Comparison of ENCODE assay signal across 26 mouse cellular contexts in the genomic region with DNA sequence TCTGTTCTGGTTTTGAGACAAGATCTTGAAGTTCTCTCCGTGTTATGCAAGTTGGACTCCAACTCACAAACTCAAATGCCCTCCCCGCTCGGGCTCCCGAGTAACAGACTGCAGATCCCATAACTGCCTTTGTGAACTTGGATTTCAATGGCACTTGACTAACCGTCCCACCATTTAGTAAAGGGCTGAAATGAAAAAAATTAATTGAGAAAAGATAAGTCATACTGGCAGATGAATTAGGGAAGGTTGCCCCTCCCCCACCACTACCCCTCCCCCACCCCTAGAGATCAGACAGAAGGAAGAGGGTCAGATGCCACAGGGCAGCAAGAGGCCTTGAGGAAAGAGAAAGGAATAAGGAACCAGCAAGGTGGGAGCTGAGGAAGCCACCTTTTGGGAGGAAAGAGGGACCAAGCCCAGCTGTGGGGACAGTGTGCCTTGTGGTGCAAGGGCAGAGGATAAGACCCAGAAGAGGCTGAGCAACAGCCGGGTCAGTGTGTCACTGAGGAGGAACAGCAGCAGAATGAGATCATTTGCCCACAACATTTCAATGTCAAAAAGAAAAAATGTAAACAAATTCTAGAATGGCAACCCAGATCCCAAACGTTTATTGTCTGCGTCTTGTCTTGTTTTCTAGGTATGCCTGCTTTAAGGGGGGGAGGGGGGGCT. TPM values are rescaled to one million over a fixed set of nuclear protein-coding genes. Genes with fewer than 3 reads are reported as not detected.
A peak's percentile ranks its signal among the peaks of the same experiment; 100 is the strongest.
DNase-seq lines count a peak whose midpoint lies in the region; ATAC-seq and TF ChIP-seq lines count a peak whose summit lies in the region.
"Had no signal": no experiment of that assay in that cellular context is flagged by ENCODE, and none has a peak within 500 bp of the region (broad histone marks: within the 10 kb centered on the region; RNA-seq: fewer than 3 reads in every experiment).

No protein-coding gene starts in this region.

- dilution Hi-C loops in CH12.LX (cut with MboI; ENCODE audit: extremely low pct_ligation_motif_present, extremely low pct_unique_long_range_greater_than_20kb, low sequenced_read_pairs) = no loop called here

- TF ChIP-seq POLR2A in lung, adult 2 months (IDR thresholded peaks at IDR 0.05; ENCODE audit: borderline replicate concordance, extremely low read depth, low read depth, low read length) = no peak
- no peak for TF ChIP-seq POLR2A in CH12.LX (IDR thresholded peaks at IDR 0.05; ENCODE audit: low read depth, low read length)

- intact Hi-C loops in left cerebral cortex, postnatal 25 days (cut with DNase I) = no loop called here

- H3K27me3 ChIP-seq in lung, embryonic 15.5 days = no peaks in the 10 kb centered on the region
- peaks cover 62% of the 10 kb centered on the region for H3K27me3 ChIP-seq in CH12.LX (replicated peaks)
- H3K27me3 ChIP-seq: embryonic facial prominence, embryonic 15.5 days; heart, embryonic 15.5 days; hindbrain, embryonic 15.5 days had no signal

- TF ChIP-seq RAD21 in CH12.LX (IDR thresholded peaks at IDR 0.05; ENCODE audit: low read depth, low read length) = no peak

- H3K9me3 ChIP-seq in lung, embryonic 15.5 days = no peaks in the 10 kb centered on the region
- H3K9me3 ChIP-seq in CH12.LX (replicated peaks; ENCODE audit: low read length) = peaks cover 2% of the 10 kb centered on the region
- H3K9me3 ChIP-seq: embryonic facial prominence, embryonic 15.5 days; forebrain, embryonic 10.5 days; G1E; heart, embryonic 15.5 days; hindbrain, embryonic 15.5 days had no signal

- 50% methylated on average over 8 of the region's 8 CpGs for WGBS in lung, embryonic 15.5 days
- WGBS in lung, adult 2 months = 54% methylated on average over 8 of the region's 8 CpGs

- in situ Hi-C loops in CH12.LX (cut with MboI; ENCODE audit: low pct_ligation_motif_present, low pct_unique_long_range_greater_than_20kb, low sequenced_read_pairs) = no loop called here

- no peak overlapping the region for H3K4me3 ChIP-seq in lung, embryonic 15.5 days
- H3K4me3 ChIP-seq in lung, adult 2 months (replicated peaks; ENCODE audit: extremely low read depth, low read depth, low read length) = no peak overlapping the region
- no peak overlapping the region for H3K4me3 ChIP-seq in CH12.LX (replicated peaks in 1 of 3; ENCODE audit: low read depth in 2 of 3, low read length in 2 of 3, poor library complexity in 1 of 3)
- H3K4me3 ChIP-seq: embryonic facial prominence, embryonic 15.5 days; erythroblast, embryonic 14.5 days; forebrain, embryonic 10.5 days; heart, embryonic 15.5 days; hindbrain, embryonic 15.5 days had no signal

- H3K9ac ChIP-seq in lung, embryonic 15.5 days = no peak overlapping the region
- no peak overlapping the region for H3K9ac ChIP-seq in CH12.LX (ENCODE audit: insufficient read depth, low read depth)
- H3K9ac ChIP-seq: embryonic facial prominence, embryonic 15.5 days; heart, embryonic 15.5 days; hindbrain, embryonic 15.5 days had no signal

- H3K27ac ChIP-seq in lung, embryonic 15.5 days = peak overlapping the region; percentile 12; the same call in 1 of the 2 replicates
- H3K27ac ChIP-seq in CH12.LX (ENCODE audit: insufficient read depth, low read depth) = no peak overlapping the region
- H3K27ac ChIP-seq: embryonic facial prominence, embryonic 15.5 days; forebrain, embryonic 10.5 days; heart, embryonic 15.5 days; hindbrain, embryonic 15.5 days had no signal

- H3K79me2 ChIP-seq in CH12.LX (replicated peaks; ENCODE audit: control insufficient read depth, extremely low read depth, insufficient read depth, poor library complexity, severe bottlenecking) = no peaks in the 10 kb centered on the region

- H3K4me2 ChIP-seq in lung, embryonic 15.5 days = no peak overlapping the region
- H3K4me2 ChIP-seq in CH12.LX (ENCODE audit: insufficient read depth, low read depth, poor library complexity, severe bottlenecking) = no peak overlapping the region
- H3K4me2 ChIP-seq: embryonic facial prominence, embryonic 15.5 days; heart, embryonic 11.5 days; heart, embryonic 15.5 days; hindbrain, embryonic 15.5 days had no signal

- TF ChIP-seq EP300 in CH12.LX (IDR thresholded peaks at IDR 0.05; ENCODE audit: low read length) = no peak

- TF ChIP-seq CTCF in lung, adult 2 months (IDR thresholded peaks at IDR 0.05; ENCODE audit: insufficient read depth, low read length) = no peak
- TF ChIP-seq CTCF in CH12.LX (conservative IDR thresholded peaks at IDR 0.05 in 1 of 2, IDR thresholded peaks at IDR 0.05 in 1 of 2; ENCODE audit: low read depth in 2 of 2, low read length in 2 of 2) = no peak

- H3K4me1 ChIP-seq in lung, embryonic 15.5 days = peaks cover 14% of the 10 kb centered on the region; the same call in 1 of the 2 replicates
- H3K4me1 ChIP-seq in lung, adult 2 months (ENCODE audit: control insufficient read depth, insufficient read depth, low read length) = peaks cover 6% of the 10 kb centered on the region
- no peaks in the 10 kb centered on the region for H3K4me1 ChIP-seq in CH12.LX (ENCODE audit: control insufficient read depth in 1 of 2, insufficient read depth in 2 of 2)
- H3K4me1 ChIP-seq: embryonic facial prominence, embryonic 15.5 days; hindbrain, embryonic 15.5 days had no signal

- no peaks in the 10 kb centered on the region for H3K36me3 ChIP-seq in lung, embryonic 15.5 days
- no peaks in the 10 kb centered on the region for H3K36me3 ChIP-seq in CH12.LX (replicated peaks in 1 of 2; ENCODE audit: control insufficient read depth in 1 of 2, insufficient read depth in 1 of 2, low read length in 1 of 2)
- H3K36me3 ChIP-seq: embryonic facial prominence, embryonic 15.5 days; forebrain, embryonic 10.5 days; G1E; heart, embryonic 15.5 days; hindbrain, embryonic 15.5 days had no signal

- peak; percentile 6 for DNase-seq in adrenal gland, postnatal 10 days
- no peak for DNase-seq in adrenal gland, postnatal 25 days
- no peak for DNase-seq in lung, adult 2 months
- no peak for DNase-seq in CH12.LX (ENCODE audit: extremely low read depth)
- DNase-seq in lung, postnatal 14 days = peak; percentile 16
- no peak for DNase-seq in left cerebral cortex, postnatal 25 days (ENCODE audit: low spot score in 2 of 2)
- DNase-seq: adrenal gland, adult 8-10 months; cerebellum, adult 11-12 months; cerebellum, adult 9-10 months; cerebellum, postnatal 25 days; gastrocnemius, postnatal 36 days; heart, adult 11 months; heart, postnatal 14 days had no signal

- ATAC-seq in lung, embryonic 15.5 days (ENCODE audit: borderline replicate concordance, extremely low read depth, low FRiP score, low TSS enrichment) = no peak
- no peak for ATAC-seq in CD4-positive, CD25-positive, alpha-beta regulatory T cell, adult 4 months
- ATAC-seq: forebrain, embryonic 14.5 days had no signal

TF ChIP-seq in CH12.LX, 34 proteins besides CTCF, POLR2A, EP300 and RAD21:
- TF ChIP-seq HCFC1 (IDR thresholded peaks at IDR 0.05; ENCODE audit: low read depth, low read length) (no peak), CHD2 (IDR thresholded peaks at IDR 0.05; ENCODE audit: low read length) (peak; percentile 78), ELF1 (IDR thresholded peaks at IDR 0.05; ENCODE audit: low read depth, low read length) (no peak)

RNA-seq across cellular contexts. Expression of a gene that starts 21.4 kb away (rescaled TPM):
- total RNA-seq in adrenal gland, postnatal 10 days (2021) = 10 to 100 TPM; 16.3 to 17.8 TPM
- total RNA-seq in adrenal gland, postnatal 25 days (2021) = 7.7 and 8.2 TPM in 2 replicates
- 14.4 and 14.6 TPM in 2 replicates for polyA plus RNA-seq in lung, embryonic 15.5 days (2015; fragmentation: Nextera tagmentation; extraction: Ambion mirVana)
- polyA plus RNA-seq in lung, adult 2 months (2012; rRNA removed) = 9.7 and 11.8 TPM in 2 replicates
- total RNA-seq in CH12.LX (2012; rRNA removed) = 0.08 TPM in 2 replicates
- total RNA-seq in CH12.LX (2014; rRNA removed) = 0.05 TPM in 1 of 2 replicates, not detected in the other
- polyA plus RNA-seq in CH12.LX (2012; ENCODE audit: insufficient read length, low read depth) = 0.03 and 0.09 TPM in 2 replicates
- under 1 TPM in 1 of 2 experiments, not detected in 1; 0.42 TPM for polyA plus RNA-seq in CD4-positive, CD25-positive, alpha-beta regulatory T cell, adult 4 months (2017; shearing (Covaris generic))
- total RNA-seq in left cerebral cortex, postnatal 25 days (2021) = 100 to 1,000 TPM; 478 to 544 TPM

RNA-seq across cellular contexts. Expression of a gene that starts 55.0 kb away (rescaled TPM):
- not detected for total RNA-seq in adrenal gland, postnatal 10 days (2021)
- not detected in 2 replicates for total RNA-seq in adrenal gland, postnatal 25 days (2021)
- not detected in 2 replicates for polyA plus RNA-seq in lung, embryonic 15.5 days (2015; fragmentation: Nextera tagmentation; extraction: Ambion mirVana)
- not detected in 2 replicates for polyA plus RNA-seq in lung, adult 2 months (2012; rRNA removed)
- total RNA-seq in CH12.LX (2012; rRNA removed) = not detected in 2 replicates
- not detected in 2 replicates for total RNA-seq in CH12.LX (2014; rRNA removed)
- not detected in 2 replicates for polyA plus RNA-seq in CH12.LX (2012; ENCODE audit: insufficient read length, low read depth)
- polyA plus RNA-seq in CD4-positive, CD25-positive, alpha-beta regulatory T cell, adult 4 months (2017; shearing (Covaris generic)) = not detected
- total RNA-seq in left cerebral cortex, postnatal 25 days (2021) = under 1 TPM in 1 of 2 experiments, not detected in 1; 0.46 TPM
- total RNA-seq: adrenal gland, adult 8-10 months; G1E; gastrocnemius, adult 8-10 months; gastrocnemius, postnatal 36 days; hematopoietic stem cell, adult 5-6 weeks had no signal
- polyA plus RNA-seq: embryonic facial prominence, embryonic 11.5 days; embryonic facial prominence, embryonic 15.5 days; erythroblast, embryonic 14.5 days; forebrain, embryonic 10.5 days; forebrain, embryonic 14.5 days; G1E; hindbrain, embryonic 15.5 days had no signal

Comparison
In these comparisons a context has a peak if more than half of its experiments do, and no peak if none do; other contexts are left out.
1. DNase-seq: peak in adrenal gland, postnatal 10 days (single experiment) and lung, postnatal 14 days (single experiment); none in adrenal gland, postnatal 25 days (single experiment), lung, adult 2 months (single experiment), CH12.LX (single experiment) and left cerebral cortex, postnatal 25 days (0 of 2).
2. RNA of a gene that starts 21.4 kb away (total RNA-seq): 478 to 544 TPM in left cerebral cortex, postnatal 25 days; 16.3 to 17.8 TPM in adrenal gland, postnatal 10 days, 7.7 to 8.2 TPM in adrenal gland, postnatal 25 days and 0.05 to 0.08 TPM in CH12.LX; every median in the first group is over 10 times any median in the second.